Mouse (Mus musculus) cortical plate, adult 2 months (tissue): Measurements from ENCODE around the gene Fcgr3.

Source experiments
- CTCF ChIP-seq: fragments of 200-500 bp; IDR thresholded peaks from 2 replicates; pipeline ENCODE4 v1.5.1; 2011; ENCODE audit warnings: mild to moderate bottlenecking, control low read depth, low read length; ENCODE audit not compliant: insufficient read depth; ENCODE audit errors: extremely low read depth
- POLR2A ChIP-seq: fragments of 200-500 bp; IDR thresholded peaks from 2 replicates; pipeline ENCODE4 v1.6.1; 2011; ENCODE audit warnings: mild to moderate bottlenecking, low read length, control low read depth; ENCODE audit not compliant: insufficient read depth; ENCODE audit errors: extremely low read depth

DNA sequence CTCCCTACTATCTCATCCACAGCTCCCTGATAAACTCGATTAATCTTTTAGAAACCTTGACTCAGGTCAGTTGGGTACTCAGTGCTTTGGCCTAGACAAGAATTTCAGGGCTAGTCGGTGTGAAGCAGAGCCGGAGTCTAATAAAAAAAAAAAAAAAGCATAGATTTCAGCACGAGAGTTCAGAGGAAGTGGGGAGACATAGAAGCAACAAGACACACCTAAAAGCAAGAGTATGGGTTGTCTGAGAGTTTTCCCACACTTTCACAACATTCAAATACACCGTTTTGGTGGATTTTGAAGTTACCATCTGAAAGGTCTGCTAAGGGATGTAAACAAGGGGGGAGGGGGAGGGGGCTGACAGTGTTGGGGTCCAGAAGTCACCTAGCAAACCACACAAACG is 59.7 kb downstream of the Fcgr3 start:
- TF ChIP-seq POLR2A (no peak), CTCF (no peak)
